Mouse (Mus musculus) spleen, postnatal 10 days (tissue): ENCODE results near the gene Khnyn.
A peak's percentile ranks its signal among the peaks of the same experiment; 100 is the strongest.

Experiments used
- DNase-seq, 2 experiments: peaks; one replicate each; pipeline ENCODE4 v3.0.0; 2021 to 2022; ENCODE audit warnings: low spot score in 2 of 2

Gene Khnyn

DNA sequence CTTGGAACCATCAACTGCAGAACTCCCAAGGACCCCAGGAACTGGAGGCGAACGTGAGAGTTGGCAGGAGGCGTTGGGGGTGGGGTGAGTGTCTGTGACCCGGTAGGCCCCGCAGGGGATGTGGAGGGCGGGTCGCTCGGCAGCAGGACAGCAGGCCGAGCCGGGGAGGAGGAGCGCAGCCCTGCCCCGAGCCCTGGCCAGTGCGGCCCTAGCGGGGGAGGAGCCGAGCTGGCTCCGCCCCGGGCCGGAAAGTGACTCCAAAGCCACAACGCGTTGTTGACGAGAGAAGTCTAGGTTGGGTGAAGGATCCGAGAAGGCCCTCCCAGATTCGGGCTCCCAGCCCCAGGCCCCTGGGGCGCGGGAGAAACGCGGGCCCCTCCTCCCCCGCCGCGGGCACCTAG, at the start of gene Khnyn:
Khnyn (plus strand) TSS at position 235 of the 401 bp plus-strand sequence.
- DNase-seq: peak; percentile 76 to 86

DNA sequence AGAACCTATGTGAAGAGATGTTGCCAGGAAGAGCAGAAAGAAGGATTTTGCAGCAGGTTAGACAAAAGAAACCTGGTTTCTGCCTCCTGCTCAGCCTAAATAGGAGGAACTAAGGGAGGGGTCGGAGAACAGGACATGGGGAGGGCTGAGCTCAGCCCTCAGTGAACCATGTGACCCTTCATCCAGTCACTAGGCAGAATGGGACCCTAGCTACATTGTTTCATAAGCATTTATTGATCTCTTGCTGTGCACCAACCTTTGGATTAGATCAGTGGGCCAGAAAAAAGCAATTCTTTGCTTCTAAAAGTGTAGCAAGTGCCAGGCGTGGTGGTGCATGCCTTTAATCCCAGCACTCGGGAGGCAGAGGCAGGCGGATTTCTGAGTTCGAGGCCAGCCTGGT, 46.4 kb upstream of the Khnyn start:
- no peak for DNase-seq

DNA sequence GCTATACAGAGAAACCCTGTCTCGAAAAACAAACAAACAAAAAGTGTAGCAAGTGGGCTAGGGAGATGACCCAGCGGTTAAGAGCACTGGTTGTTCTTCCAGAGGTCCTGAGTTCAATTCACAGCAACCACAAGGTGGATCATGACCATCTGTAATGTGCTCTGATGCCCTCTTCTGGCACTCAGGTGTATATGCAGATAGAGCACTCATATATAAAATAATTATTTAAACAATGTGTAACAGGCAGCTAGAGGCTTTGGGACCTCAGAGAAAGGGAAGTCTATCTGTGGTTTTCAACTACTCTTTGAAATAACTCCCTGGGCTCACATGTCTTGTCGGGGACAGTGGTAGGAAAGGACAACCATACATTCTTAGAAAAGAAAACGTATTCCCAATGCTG, 46.0 kb upstream of the Khnyn start:
- no peak for DNase-seq

DNA sequence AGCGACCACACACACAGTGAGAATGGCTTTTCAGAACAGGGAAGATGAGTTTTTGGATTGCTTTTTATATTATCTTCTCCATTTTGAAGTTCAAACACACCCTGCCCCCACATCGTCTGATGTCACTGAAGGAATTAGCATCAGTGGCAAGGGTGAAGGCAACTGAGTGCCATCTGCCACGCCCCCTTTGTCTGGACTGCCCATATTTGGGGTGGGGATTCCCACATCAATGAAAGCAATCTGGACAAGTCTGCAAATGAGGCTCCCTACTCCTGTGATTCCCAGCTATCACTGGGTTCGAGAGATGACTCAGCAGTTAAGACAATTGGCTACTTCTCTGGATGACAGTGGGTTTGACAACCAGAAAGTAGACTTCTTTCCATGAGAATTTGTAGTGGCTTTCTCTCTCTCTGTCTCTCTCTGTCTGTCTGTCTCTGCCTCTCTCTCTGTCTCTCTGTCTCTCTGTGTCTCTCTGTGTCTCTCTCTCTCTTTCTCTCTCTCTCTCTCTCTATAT, 43.8 kb upstream of the Khnyn start:
- no peak for DNase-seq

DNA sequence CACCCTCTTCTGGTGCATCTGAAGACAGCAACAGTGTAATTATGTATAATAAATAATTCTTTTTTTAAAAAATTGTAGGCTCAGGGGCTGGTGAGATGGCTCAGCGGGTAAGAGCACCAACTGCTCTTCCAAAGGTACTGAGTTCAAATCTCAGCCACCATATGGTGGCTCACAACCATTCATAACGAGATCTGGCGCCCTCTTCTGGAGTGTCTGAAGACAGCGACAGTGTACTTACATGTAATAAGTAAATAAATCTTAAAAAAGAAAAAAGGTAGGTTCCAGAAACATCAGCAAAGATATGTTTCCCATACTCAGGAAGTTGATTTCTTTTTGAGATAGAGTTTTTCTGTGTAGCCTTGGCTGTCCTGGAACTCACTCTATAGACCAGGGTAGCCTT, 42.0 kb upstream of the Khnyn start:
- no peak for DNase-seq

DNA sequence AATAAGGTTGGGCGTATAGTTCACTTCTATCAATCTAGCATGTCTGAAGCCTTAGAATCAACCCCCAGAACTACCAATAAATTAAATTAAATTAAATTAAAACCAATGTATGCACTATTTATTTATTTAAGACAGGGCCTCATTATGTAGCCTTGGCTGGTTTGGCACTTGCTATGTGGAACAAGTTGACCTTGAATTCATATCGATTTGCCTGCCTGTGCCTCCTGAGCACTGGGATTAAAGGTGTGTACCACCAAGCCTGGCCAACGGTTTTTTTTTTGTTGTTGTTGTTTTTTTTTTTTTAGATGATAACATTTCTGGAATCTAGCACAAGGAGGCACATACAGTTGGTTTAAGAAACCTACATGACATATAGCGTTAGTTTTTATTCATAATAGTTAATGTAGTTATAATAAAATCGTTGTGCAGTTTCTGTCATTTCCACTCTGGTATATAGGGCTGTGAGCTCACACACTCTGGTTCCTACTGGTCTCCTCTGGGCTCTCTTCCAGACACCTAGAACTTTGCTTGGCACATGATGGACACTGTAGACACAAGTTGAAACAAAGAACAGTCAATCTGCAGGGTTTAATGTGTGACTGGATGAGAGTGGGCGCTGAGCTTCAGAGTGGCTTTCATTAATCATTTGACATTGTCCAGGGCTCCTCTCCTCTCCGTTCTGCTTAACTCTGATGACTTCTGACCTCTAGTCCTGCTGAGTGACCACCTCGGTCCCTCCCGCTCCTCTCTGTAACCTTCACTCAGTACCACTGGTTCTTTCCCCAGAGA, 39.0 kb upstream of the Khnyn start:
- DNase-seq: no peak

DNA sequence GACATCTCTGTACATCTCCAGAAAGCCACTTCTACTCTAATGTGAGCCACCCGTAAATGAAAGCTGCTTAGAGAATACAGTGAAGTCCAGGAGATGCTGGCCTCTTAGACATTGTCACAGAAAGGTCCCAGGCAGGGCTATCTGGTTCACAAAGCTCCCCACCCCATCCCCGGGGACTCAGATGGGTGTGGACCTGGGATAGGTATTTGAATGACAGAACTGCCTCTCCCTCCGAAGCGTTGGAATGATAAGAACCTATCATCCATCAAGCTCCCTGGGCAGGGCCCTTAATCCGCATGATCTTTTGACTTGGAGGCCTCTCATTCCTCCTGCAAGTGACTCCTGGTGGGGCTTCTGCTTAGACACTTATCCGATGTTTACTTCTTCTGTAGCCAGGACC, 33.9 kb upstream of the Khnyn start:
- DNase-seq: no peak

DNA sequence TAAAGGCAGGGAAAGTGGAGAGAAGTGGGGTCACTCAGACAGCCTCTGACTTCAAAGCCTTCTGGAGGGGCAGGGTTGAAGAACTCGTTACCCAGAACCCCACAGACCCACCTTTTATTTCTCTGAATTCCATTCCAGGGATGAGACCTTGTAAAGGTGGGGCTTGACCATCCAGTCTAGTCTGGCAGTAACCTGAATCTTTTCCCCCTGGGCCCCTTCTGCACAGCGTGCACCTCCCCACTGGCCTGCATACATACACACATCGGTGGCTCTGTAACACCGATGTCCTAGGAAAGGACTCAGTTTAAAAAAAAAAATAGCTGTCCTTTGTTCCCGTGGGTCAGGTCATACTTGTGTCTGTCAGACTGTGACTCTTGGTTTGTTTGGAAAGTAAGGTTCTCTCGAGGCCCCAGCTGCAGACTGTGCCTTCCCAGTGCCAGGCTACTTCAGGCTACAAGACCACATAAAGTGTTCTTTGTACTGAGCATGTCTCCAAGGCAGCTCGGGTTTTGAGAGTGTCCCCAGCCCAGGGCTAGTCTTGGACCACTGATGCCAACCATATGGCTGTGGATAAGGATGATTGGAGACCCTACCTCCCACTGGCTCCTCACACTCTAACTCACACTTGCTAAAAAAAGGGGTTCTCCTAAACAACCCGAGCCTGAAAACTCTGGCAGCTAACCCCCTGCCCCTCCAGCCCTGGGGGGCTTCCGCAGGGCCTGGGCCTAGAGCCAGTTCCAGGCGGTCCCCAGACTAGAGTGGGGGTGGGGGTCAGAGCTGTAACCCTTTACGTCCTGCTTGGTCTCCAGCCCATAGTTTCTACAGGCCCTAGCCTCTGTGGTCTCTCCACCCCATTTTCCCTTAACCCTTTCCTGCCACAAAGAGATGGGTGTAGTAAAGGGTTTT, 31.8 kb upstream of the Khnyn start:
- no peak for DNase-seq

DNA sequence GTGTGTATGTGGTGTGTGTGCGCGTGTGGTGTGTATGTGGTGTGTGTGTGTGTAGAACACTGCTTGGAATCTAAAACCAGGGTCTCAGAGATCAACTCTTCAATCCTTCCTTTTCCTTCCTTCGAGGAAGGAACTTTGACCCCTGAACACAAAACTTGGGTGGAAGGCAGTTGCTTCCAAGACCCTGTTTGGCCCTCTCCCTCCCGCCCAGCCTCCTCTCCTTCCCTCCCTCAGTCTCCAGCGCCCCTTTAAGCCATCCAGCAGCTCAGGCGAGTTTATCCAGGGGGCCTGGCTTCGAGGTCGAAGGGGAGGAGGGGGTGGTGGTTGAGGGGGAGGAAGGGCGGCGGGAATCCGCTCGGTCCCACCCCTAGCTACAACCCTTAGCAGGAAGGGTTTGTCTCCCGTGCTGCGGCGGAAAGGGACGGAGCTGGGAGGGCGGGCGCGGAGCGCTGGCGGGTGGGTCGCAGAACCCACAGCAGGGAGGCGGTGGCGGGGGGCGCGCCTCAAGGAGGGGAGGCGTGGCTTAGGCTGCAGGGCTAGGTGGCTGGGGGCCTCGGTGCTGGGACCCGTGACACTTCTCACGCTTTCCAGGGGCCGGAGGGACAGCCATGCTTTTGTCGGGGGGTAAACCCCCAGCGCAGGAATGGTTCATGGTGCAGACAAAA, 31.0 kb upstream of the Khnyn start, which contains the start of gene Nynrin:
Nynrin (plus strand) TSS at position 390 of the 665 bp plus-strand sequence.
- DNase-seq: peak in 1 of 2 experiments; percentile 35

DNA sequence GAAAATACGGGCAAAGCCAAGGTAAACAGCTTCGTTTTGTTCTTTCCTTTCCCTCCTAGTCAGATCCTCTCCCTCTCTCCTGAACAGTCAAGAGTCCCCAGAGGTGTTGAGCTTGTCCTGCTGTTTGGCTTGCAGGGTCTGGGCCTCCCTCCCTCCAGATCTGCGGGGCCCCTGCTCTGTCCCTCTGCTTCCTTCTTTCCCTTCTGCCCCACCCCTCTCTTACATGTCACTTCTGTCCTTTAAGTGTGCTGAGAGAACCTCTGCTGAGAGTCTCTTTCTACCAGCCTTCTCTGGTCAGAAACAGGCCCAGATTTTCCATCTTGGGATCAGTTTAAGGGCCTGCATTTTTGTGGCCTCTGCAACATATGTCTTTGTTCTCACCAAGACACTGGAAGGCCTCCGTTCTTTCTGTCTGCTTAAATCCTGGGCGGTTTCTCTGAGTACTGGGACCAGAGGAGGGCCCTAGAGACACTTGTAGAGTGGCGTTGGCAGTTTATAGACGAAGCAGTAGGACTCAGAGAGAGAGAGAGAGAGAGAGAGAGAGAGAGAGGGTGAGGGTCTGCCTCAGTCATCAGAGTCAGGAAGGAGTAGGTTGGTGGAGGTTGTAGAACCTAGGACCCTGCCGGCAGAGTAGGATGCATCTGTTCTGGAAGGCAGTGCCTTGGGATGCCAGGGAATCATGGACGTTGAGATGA, 30.2 kb upstream of the Khnyn start:
- DNase-seq: no peak

DNA sequence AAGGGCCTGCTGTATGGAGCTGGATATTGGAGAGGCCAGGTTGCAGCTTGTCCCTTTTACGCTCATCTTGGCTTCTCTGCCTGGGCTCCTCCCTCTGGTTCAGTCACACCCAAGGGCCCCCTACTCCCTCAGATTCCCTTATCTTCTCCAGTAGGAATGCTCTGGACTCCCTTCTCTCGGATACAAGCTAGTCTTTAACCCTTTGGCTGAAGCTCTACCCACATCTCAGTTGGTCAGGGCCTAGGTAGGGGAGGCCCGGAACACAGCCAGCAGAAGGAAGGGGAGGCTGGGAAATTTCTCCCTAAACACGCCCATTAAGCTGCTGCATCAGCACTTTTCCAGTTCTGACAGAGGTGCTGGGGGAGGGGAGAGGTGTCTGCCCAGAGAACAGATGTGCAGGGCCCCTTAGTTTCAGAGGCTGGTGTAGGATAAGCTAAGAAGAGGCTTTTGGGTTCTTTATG, 29.6 kb upstream of the Khnyn start:
- no peak for DNase-seq

DNA sequence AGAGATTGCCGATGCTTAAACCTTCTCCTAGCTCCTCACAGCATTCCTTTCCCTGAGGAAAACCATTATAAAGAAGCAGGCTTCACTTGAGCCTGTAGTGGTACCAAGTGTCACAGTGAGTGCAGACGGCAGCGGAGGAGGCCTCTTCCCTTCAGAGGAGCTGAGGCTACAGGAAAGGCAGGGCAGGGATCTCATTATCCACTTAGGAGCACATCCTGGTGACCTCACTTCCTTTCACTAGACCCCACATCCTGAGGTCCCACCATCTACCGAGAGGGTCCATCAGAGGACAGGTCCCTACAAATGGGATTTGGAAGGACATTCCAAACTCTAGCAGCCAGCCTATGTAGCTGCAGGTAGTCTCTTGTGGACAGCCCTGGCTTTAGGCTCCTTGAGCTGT, 27.2 kb upstream of the Khnyn start:
- no peak for DNase-seq

DNA sequence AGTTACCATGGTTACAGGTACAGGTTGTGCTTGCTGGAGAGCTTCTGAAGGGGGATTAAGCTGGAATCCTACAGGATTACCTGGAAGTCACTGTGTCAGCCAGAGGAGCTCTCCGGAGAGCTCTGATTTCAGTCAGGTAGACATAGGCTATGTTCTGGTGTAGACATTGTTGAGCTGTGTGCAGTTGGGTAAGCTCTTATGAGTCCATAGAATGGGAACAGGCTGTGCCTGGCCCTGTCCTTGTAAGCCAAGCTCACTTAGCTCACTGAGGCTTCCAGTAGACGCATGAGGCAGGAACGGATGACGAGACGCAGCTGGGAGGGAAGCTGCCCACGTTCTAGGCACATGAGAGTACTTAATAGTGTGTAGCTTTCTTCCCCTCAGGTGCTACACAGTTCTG, 22.6 kb upstream of the Khnyn start:
- no peak for DNase-seq

DNA sequence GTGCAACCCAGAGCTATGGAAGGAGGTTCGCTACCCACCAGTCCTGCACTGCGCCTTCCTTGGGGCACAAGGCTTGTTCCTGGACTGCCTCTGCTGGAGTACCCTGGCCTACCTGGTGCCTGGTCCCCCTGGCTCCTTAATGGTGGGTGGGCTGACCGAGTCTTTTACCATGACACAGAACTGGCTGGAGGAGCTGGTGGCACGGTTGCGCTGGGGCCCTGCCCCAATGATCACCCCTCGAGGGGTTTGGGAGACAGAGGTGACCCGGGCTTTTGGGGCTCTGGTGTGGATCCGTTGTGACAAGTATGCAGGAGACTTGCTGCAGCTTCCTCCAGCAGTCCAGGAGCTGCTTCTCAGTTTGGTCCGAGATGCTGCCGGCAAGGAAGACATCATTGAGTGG, 21.8 kb upstream of the Khnyn start:
- DNase-seq: no peak

DNA sequence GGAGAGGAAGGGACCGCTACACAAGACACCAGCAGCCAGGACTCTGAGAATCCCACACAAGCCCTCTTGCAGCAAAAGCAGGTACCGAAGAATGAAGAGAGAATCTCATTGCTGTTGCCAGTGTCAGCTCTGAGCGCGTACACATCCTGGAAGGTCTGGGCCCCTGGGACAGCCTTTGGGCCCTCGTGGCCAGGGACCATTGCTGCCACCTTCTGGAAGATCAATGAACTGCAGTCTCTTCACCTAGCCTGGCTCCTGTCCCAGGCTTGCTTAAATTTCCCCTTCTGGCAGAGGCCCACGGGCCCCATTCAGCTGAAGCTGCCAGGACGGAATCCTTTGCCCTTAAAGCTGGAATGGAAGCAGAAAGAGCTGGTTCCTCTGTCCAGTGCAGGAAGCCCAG, 21.0 kb upstream of the Khnyn start:
- DNase-seq: peak; percentile 60 to 78

DNA sequence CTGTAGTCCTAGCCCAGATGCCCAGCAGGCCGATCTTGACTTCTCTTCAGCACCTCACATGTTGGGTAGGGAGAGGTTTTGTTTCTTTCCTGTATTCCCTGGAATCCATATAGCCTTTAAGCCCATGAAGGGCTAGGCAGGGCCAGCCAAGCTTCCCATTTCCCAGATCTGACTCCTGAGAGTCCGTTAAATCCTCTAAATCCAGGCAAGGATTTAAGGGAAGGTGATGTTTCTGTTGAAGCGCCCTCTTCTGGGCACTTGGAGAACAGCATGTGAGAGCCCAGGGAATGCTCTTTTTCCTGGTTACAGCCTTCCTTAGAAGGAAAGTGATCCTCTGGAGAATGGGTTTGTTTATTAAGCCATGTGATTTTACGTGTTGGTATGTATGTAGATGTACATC, 17.8 kb upstream of the Khnyn start:
- peak; percentile 40 to 47 for DNase-seq

DNA sequence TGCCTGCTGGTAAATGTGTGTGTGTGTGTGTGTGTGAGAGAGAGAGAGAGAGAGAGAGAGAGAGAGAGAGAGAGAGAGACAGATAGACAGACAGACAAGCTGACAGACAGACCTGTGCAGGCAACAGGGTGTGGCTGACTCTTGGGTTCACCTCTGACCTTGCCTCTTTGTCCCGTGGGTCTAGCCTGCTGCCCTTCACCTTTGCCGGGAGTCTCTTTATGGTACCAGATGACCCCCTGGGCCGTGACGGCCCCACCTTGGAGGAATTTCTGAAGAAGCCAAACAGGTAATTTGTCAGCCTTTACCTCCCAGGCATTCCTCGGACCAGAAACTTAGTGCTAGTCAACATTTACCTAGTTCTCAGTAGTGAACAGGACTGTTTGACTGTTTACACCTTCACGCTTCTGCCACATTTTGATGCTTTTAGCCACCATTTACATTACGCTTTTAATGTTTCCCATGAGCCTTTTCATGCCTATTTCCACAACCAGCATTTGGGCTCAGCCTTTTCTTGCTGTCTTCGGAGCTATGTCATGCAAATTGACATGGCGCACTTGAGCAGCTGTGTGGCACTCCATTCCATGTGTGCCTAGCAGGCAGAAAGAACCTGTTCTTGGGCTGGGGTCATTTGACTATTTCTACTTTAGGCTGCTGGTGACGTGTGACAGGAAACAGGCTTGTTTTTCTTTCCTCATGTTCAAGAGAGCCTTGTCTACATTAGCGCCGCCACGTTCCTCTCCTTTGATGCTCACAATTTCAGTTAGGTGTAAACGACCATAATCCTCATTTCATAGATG, 16.3 kb upstream of the Khnyn start:
- DNase-seq: no peak

DNA sequence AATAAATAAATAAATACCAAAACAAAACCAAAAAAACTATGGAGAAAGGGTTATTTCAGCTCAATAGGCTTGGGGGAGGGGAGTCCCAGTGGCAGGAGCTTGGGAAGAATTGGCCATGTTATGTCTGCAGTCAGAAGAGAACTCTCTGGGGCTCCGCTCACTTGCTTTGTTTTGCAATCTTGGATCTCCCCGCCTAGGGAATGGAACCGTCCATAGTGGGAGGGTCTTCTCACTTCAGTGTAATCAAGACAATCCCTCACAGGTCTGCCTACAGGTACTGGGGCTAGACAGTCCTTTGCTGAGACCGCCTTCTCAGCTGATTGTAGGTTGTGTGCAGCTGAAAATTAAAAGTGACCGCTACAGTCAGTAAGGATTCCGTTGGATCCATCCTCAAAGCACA, 15.2 kb upstream of the Khnyn start:
- DNase-seq: no peak

DNA sequence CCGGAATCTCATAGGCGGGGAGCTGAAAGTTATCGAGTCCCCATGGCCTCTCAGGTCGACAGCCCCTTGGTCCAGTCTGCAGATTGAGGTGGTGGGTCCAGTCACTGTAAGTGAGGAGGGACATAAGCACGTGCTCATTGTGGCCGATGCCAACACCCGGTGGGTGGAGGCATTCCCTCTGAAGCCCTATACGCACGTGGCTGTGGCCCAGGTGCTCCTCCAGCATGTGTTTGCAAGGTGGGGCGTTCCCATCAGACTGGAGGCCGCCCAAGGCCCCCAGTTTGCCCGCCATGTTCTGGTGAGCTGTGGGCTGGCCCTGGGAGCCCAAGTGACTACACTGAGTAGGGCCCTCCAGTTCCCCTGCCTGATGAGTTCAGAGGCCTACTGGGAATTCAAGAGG, 12.7 kb upstream of the Khnyn start:
- no peak for DNase-seq

DNA sequence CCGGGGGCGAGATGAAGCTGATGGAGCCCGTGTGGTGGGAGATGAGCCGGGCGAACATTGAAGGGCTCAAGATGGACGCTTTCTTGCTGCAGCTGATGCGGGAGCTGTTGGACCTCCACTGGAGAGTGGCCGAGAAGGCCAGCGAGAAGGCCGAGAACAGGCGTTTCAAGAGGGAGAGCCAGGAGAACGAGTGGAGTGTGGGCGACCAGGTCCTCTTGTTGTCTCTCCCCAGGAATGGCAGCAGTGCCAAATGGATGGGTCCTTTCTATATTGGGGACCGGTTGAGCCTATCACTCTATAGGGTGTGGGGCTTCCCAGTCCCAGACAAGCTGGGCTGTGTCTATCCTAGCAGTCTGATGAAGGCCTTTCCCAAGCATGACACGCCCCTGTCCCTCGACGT, 12.2 kb upstream of the Khnyn start:
- DNase-seq: no peak
